Mouse (Mus musculus) stomach, postnatal 0 days (tissue): ENCODE data around the gene Eci3. TPM values are rescaled to one million over a fixed set of nuclear protein-coding genes. Genes with fewer than 3 reads are reported as not detected.
"Not testable (repeated sequence)": the region's sequence is repeated elsewhere in the genome, so short reads cannot be mapped to it uniquely, and the experiment has no call there.

Experiments
- ATAC-seq: fragments of 200-750 bp; cut with Nextera tagmentation; 2 replicates; pipeline ENCODE4 v1.8.0; 2017; ENCODE audit not compliant: low FRiP score, low TSS enrichment
- DNase-seq: peaks from one replicate; pipeline ENCODE4 v3.0.0-alpha.2; 2016; ENCODE audit warnings: low spot score
- H3K27ac ChIP-seq: fragments of 300-500 bp; sonication (generic); replicated peaks from 2 replicates; pipeline ENCODE4 v1.5.1; 2014; ENCODE audit warnings: mild to moderate bottlenecking, control low read depth
- H3K27me3 ChIP-seq: fragments of 300-500 bp; sonication (generic); 2 replicates; pipeline ENCODE4 v1.6.1; 2014; ENCODE audit warnings: low read length; ENCODE audit not compliant: control insufficient read depth, insufficient read depth
- H3K36me3 ChIP-seq: fragments of 300-500 bp; sonication (generic); 2 replicates; pipeline ENCODE4 v1.6.1; 2014; ENCODE audit warnings: low read length, mixed read lengths; ENCODE audit not compliant: control insufficient read depth, insufficient read depth
- H3K4me1 ChIP-seq: fragments of 300-500 bp; sonication (generic); replicated peaks from 2 replicates; pipeline ENCODE4 v1.6.1; 2014; ENCODE audit warnings: antibody characterized with exemption; ENCODE audit not compliant: control insufficient read depth, insufficient read depth
- H3K4me2 ChIP-seq: fragments of 300-500 bp; sonication (generic); replicated peaks from 2 replicates; pipeline ENCODE4 v1.6.1; 2014; ENCODE audit warnings: low read depth, mild to moderate bottlenecking, control low read depth, moderate library complexity
- H3K4me3 ChIP-seq: fragments of 300-500 bp; sonication (generic); 2 replicates; pipeline ENCODE4 v1.5.1; 2014; ENCODE audit warnings: low read depth, low read length, control low read depth
- H3K9ac ChIP-seq: fragments of 300-500 bp; sonication (generic); 2 replicates; pipeline ENCODE4 v1.6.1; 2014; ENCODE audit warnings: mild to moderate bottlenecking, low read length, control low read depth, mixed read lengths
- H3K9me3 ChIP-seq: fragments of 300-500 bp; sonication (generic); 2 replicates; pipeline ENCODE4 v1.6.1; 2016; ENCODE audit warnings: low read length; ENCODE audit not compliant: control insufficient read depth
- CTCF ChIP-seq: IDR thresholded peaks from 2 replicates; pipeline ENCODE4 v1.5.1; 2016; ENCODE audit warnings: antibody characterized with exemption, low read depth, mild to moderate bottlenecking, moderate library complexity
- EP300 ChIP-seq: optimal IDR thresholded peaks from 2 replicates; pipeline ENCODE3; 2016; ENCODE audit warnings: antibody characterized with exemption
- WGBS: fragments of 180-500 bp; shearing (Covaris S2); extraction: QIAGEN DNeasy Blood & Tissue Kit; methylation state at CpG from one replicate; pipeline ENCODE4 v1.1.7; 2014; 5-methylcytosine and 5-hydroxymethylcytosine counted together
- polyA plus RNA-seq: library from polyadenylated mRNA; unstranded; fragments of >200 nt; fragmentation: Nextera tagmentation; extraction: Ambion mirVana; gene quantifications from 2 replicates; pipeline ENCODE4 v1.2.1, GENCODE M21; 2015

Gene Eci3
- polyA plus RNA-seq, 1 experiment from 2014 or later: 1.5 TPM

DNA sequence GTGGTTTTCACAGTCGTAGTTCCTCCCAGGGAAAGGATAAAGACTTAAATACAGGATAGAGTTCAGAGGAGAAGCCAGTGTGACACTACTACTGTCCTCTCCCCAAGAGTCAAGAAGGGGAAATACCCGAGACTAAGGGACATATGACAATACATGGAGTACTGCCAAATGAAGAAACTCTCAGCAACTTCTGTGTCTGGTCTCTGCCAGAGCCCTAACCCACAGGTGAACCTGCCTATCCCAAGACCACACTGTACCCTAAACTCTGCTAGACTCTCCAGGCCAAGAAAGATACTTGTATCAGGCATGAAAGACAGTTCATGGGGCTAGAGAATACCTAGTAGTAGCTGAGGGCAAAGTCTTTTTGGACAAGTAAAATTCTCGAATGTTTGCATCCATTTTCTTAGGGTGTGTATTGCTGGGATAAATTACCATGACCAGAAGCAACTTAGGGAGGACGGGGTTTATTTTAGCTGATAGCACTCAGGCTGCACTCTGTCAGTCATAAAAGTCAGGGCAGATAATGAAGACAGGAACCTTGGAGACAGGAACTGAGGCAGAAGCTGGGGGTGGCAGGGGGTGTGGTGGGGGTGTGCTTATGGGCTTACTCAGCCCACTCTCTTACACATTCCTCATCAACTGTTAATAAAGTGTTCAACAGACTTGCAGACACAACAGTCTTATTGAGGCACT is 28.1 kb upstream of the Eci3 start:
- H3K9me3 ChIP-seq: no peaks in the 10 kb centered on the region
- 65% methylated on average over 4 of the region's 4 CpGs for WGBS
- H3K9ac ChIP-seq: no peak overlapping the region
- TF ChIP-seq EP300: no peak
- no peak for TF ChIP-seq CTCF
- no peaks in the 10 kb centered on the region for H3K27me3 ChIP-seq
- DNase-seq (no peak), ATAC-seq (no peak)
- peaks cover 8% of the 10 kb centered on the region for H3K36me3 ChIP-seq
- H3K4me2 ChIP-seq: no peak overlapping the region
- 0 out of 2 replicates have a peak, but pooled peaks cover 2% of the 10 kb centered on the region for H3K4me1 ChIP-seq
- no peak overlapping the region for H3K4me3 ChIP-seq
- H3K27ac ChIP-seq: no peak overlapping the region

DNA sequence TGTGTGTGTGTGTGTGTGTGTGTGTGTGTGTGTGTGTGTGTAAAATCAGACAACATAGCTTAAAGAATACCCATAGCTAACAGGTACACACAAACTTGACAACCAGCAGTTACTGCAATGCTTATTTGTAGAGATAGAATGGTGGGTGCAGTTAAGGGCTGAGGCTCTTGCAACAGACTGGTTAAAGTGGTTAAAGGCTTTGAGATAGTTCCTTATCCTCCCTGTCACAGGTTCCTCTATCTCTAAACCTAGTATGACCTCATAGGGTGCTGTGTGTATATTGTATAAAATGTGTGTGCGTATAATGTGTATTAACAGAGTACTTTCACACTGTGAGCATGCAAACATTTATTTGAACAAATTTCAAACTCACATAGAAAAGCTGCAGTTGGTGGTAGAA is 19.9 kb upstream of the Eci3 start:
- not testable (repeated sequence) for H3K4me2 ChIP-seq, H3K4me3 ChIP-seq, DNase-seq, H3K9ac ChIP-seq, ATAC-seq, H3K9me3 ChIP-seq, H3K27me3 ChIP-seq, H3K4me1 ChIP-seq, H3K27ac ChIP-seq
- WGBS: 93% methylated on average over 1 of the region's 1 CpGs
- peaks cover 34% of the 10 kb centered on the region for H3K36me3 ChIP-seq

DNA sequence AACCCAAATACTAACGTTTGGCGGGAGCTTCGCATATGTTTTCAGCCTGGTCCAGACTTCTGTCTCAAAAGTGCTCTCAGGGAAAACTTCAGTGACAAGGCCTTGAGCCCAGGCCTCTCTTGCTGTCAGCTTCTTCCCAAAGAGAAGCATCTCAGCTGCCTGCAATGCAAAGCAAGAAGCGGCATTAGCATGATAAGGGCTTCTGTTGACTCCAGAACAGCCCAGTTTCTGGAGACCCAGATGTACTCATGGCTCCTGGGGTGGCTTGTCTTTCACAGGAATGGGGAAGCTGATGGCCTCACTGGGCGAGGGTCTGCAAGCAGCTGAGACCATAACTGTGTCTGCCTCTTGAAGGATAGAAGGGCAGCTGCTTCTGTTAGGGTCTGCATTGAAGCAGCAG is 15.0 kb upstream of the Eci3 start:
- H3K9ac ChIP-seq, H3K4me1 ChIP-seq, H3K4me2 ChIP-seq, H3K27me3 ChIP-seq, DNase-seq, H3K9me3 ChIP-seq, H3K27ac ChIP-seq, ATAC-seq, H3K4me3 ChIP-seq: not testable (repeated sequence)
- 78% methylated on average over 5 of the region's 5 CpGs for WGBS
- peaks cover 34% of the 10 kb centered on the region for H3K36me3 ChIP-seq

DNA sequence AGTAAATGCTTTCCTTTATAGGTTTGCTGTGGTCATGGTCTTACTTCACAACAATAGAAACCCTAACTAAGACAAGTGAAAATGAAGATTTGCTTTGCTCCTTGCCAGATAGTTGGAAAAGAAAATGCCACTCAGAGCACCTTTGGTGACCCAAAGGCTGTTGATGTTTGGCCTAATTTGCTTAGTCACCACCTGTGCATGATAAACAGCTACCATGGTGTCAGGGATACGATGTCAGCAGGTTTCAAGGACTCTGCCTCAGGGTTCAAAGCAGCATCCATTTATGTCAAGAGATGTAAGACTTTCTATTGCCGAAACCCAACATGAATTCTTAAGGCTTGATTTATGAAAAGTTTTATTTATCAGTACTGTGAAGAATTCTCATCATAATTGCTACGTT is 13.8 kb upstream of the Eci3 start:
- 88% methylated on average over 3 of the region's 3 CpGs for WGBS
- H3K4me3 ChIP-seq: no peak overlapping the region
- DNase-seq: no peak
- no peaks in the 10 kb centered on the region for H3K4me1 ChIP-seq
- no peak overlapping the region for H3K9ac ChIP-seq
- no peak for ATAC-seq
- H3K4me2 ChIP-seq: no peak overlapping the region
- no peaks in the 10 kb centered on the region for H3K27me3 ChIP-seq
- peaks cover 34% of the 10 kb centered on the region for H3K36me3 ChIP-seq
- no peak for TF ChIP-seq EP300
- no peak for TF ChIP-seq CTCF
- H3K27ac ChIP-seq: no peak overlapping the region
- H3K9me3 ChIP-seq: no peaks in the 10 kb centered on the region

DNA sequence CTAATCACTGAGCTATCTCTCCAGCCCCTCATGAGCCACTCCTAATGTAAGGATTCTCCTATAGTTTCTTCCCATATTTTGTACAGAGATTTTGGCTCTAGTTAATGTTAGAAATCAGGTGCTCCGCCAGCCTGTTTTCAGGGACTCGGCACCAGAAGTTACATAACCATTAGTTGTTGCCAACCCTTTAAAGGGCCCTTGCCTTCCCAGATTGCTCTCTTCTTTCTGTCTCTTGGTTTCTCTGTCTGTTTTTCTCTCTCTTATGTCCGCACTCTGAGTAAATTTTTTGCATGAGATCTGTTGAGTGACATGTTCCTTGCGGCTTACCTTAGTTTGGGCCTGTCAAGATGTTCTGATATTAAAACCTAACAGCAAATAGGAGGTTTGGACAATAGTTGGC is 12.5 kb upstream of the Eci3 start:
- Histone ChIP-seq H3K4me3 (no peak overlapping the region), H3K4me1 (no peaks in the 10 kb centered on the region), H3K36me3 (peaks cover 34% of the 10 kb centered on the region), H3K27ac (no peak overlapping the region), H3K4me2 (no peak overlapping the region), H3K9me3 (no peaks in the 10 kb centered on the region), H3K27me3 (no peaks in the 10 kb centered on the region), H3K9ac (no peak overlapping the region)
- ATAC-seq (no peak), DNase-seq (no peak)
- WGBS: 91% methylated on average over 4 of the region's 4 CpGs
- TF ChIP-seq EP300 (no peak), CTCF (no peak)

DNA sequence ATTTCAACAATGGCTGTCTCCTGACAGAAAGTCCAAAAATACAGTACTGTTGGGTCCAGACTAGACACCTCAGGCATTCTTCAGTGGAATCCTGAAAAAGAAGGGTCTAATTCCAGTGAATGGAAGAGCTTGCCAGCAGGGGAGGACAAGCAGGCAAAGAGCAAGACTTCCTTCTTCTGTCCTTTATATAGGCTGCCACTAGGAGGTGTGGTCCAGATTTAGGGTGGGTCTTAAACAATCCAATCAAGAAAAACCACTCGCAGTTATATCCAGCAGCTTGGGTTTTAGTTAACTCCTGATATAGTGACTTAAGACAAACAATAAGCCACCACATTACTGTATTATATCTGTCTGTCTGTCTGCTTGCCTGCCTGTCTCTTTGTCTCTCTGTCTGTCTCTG is 10.2 kb upstream of the Eci3 start:
- 29% methylated on average over 1 of the region's 1 CpGs for WGBS
- Histone ChIP-seq H3K27me3 (no peaks in the 10 kb centered on the region), H3K4me1 (no peaks in the 10 kb centered on the region), H3K9me3 (no peaks in the 10 kb centered on the region), H3K27ac (no peak overlapping the region), H3K9ac (no peak overlapping the region), H3K4me3 (no peak overlapping the region), H3K36me3 (peaks cover 12% of the 10 kb centered on the region), H3K4me2 (no peak overlapping the region)
- DNase-seq: no peak
- no peak for ATAC-seq
- TF ChIP-seq CTCF: peak; percentile 48
- no peak for TF ChIP-seq EP300
